Mouse (Mus musculus) embryonic facial prominence, embryonic 14.5 days (tissue): Measurements from ENCODE around the gene Mgat4e. TPM values are rescaled to one million over a fixed set of nuclear protein-coding genes. Genes with fewer than 3 reads are reported as not detected.

Experiments
- ATAC-seq: fragments of 200-750 bp; cut with Nextera tagmentation; 2 replicates; pipeline ENCODE4 v1.8.0; 2017; ENCODE audit warnings: low read depth, moderate number of reproducible peaks, moderate TSS enrichment
- DNase-seq: peaks from one replicate; pipeline ENCODE4 v3.0.0-alpha.2; 2015; ENCODE audit warnings: low spot score
- H3K27ac ChIP-seq: fragments of 300-500 bp; sonication (generic); replicated peaks from 2 replicates; pipeline ENCODE4 v1.5.1; 2014; ENCODE audit warnings: low read depth, mild to moderate bottlenecking, low read length, moderate library complexity
- H3K27me3 ChIP-seq: fragments of 300-500 bp; sonication (generic); replicated peaks from 2 replicates; pipeline ENCODE4 v1.6.1; 2014; ENCODE audit warnings: low read length; ENCODE audit not compliant: control insufficient read depth, insufficient read depth
- H3K36me3 ChIP-seq: fragments of 300-500 bp; sonication (generic); 2 replicates; pipeline ENCODE4 v1.6.1; 2014; ENCODE audit warnings: low read length, mixed read lengths; ENCODE audit not compliant: control insufficient read depth, insufficient read depth
- H3K4me1 ChIP-seq: fragments of 300-500 bp; sonication (generic); 2 replicates; pipeline ENCODE4 v1.6.1; 2014; ENCODE audit warnings: antibody characterized with exemption, low read length; ENCODE audit not compliant: control insufficient read depth, insufficient read depth
- H3K4me2 ChIP-seq: fragments of 300-500 bp; sonication (generic); 2 replicates; pipeline ENCODE4 v1.6.1; 2014; ENCODE audit warnings: low read depth, mild to moderate bottlenecking, low read length, moderate library complexity, mixed read lengths
- H3K4me3 ChIP-seq: fragments of 300-500 bp; sonication (generic); 2 replicates; pipeline ENCODE4 v1.5.1; 2014; ENCODE audit warnings: low read depth, mild to moderate bottlenecking, low read length
- H3K9ac ChIP-seq: fragments of 300-500 bp; sonication (generic); 2 replicates; pipeline ENCODE4 v1.6.1; 2014; ENCODE audit warnings: low read depth, mild to moderate bottlenecking, low read length, moderate library complexity, mixed read lengths
- H3K9me3 ChIP-seq: fragments of 300-500 bp; sonication (generic); 2 replicates; pipeline ENCODE4 v1.6.1; 2016; ENCODE audit warnings: low read length; ENCODE audit not compliant: control insufficient read depth
- WGBS: fragments of 180-500 bp; shearing (Covaris S2); extraction: QIAGEN DNeasy Blood & Tissue Kit; methylation state at CpG from one replicate; pipeline ENCODE4 v1.1.7; 2014; 5-methylcytosine and 5-hydroxymethylcytosine counted together
- polyA plus RNA-seq: library from polyadenylated mRNA; unstranded; fragments of >200 nt; fragmentation: Nextera tagmentation; extraction: Ambion mirVana; gene quantifications from 2 replicates; pipeline ENCODE4 v1.2.1, GENCODE M21; 2014

The Mgat4e gene
- polyA plus RNA-seq, 1 experiment from 2014 or later: not detected

DNA sequence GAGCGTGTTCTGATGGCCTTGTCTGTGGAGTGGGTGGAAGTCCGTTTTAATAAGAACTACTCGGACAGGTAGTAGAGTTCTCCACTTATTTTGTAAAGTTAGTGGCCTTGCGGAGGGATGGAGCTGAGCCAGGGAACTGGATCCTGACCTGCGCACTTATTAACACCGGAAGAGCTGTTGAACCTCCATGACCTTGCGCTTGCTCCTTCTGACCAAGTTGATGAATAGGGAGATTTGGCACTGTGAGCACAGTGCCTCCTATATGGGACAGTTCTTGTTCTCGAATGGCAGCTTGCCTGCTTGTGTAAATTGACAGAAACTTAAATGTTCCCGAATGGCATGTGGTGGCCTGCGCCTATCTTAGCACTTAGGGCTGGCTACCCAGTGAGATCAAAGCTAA lies 53.5 kb downstream of the Mgat4e start:
- Histone ChIP-seq H3K4me2 (peak overlapping the region; percentile 60), H3K36me3 (0 out of 2 replicates have a peak, but pooled peaks cover 3% of the 10 kb centered on the region), H3K27ac (no peak overlapping the region), H3K9ac (no peak overlapping the region; the same call in 1 of the 2 replicates), H3K9me3 (no peaks in the 10 kb centered on the region), H3K27me3 (no peaks in the 10 kb centered on the region), H3K4me3 (peak overlapping the region; percentile 66), H3K4me1 (no peaks in the 10 kb centered on the region)
- ATAC-seq (no peak), DNase-seq (no peak)
- 70% methylated on average over 10 of the region's 10 CpGs for WGBS

DNA sequence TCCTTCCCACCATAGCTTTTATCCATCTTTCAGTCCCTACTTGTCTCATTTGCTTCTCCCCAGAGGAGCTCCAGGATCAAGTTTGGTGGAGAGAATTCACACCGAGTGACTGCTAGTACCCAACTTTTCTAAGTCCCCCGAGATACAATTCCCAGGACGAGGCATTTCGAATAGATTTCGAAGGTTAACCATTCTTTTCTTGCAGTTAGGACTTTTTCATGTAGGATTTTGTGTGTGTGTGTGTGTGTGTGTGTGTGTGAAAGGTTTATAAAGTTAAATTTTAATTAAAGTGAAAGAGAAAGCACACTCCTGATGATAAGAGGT lies 54.3 kb downstream of the Mgat4e start:
- DNase-seq (no peak), ATAC-seq (no peak)
- Histone ChIP-seq H3K4me2 (peak overlapping the region; percentile 60), H3K4me3 (peak overlapping the region; percentile 66), H3K9ac (peak overlapping the region; percentile 66), H3K27ac (peak overlapping the region; percentile 92), H3K9me3 (no peaks in the 10 kb centered on the region), H3K4me1 (no peaks in the 10 kb centered on the region), H3K36me3 (peaks cover 9% of the 10 kb centered on the region), H3K27me3 (no peaks in the 10 kb centered on the region)
- WGBS: 19% methylated on average over 5 of the region's 5 CpGs

DNA sequence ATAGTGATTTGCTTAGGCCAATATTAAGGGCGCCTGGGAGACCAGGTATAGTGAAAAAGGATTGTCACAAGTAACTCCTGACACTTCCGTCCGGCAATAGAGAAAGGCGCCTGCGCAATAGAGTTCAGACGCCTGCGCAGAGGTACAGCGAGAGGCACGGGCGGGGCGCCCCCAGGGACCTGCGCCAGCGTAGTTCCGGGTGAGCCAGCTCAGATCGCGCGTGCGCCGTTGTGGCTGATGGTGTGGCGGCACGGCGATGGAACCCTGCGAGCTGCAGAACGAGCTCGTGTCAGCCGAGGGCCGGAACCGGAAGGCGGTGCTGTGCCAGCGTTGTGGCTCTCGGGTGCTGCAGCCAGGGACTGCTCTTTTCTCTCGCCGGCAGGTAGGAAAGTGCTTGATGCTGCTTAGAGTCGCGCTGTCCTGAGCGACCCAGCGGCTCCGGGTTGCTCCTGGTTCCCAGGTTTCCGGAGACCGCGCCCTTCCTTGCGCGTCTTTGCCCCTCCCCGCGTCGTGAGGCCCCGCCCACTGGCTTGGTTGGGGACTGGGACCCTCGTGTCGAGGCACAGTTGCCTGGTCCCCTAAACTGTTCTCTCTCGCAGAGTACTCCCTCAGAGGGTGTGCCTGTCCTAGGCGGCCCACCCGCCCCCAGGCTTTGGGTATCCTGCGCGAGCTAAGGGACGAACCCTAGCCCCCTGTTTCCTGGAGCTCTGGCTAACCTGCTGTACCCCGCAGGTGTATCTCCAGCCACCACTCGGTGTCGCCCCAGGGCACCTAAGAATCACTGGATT lies 54.9 kb downstream of the Mgat4e start, which contains the start of gene Rabif:
Gene Rabif (plus strand): TSS at position 221 of the 788 bp plus-strand sequence.
- ATAC-seq: peak; percentile 99
- peak within 1 kb of the TSS; percentile 60 for H3K4me2 ChIP-seq
- peak within 1 kb of the TSS; percentile 66 for H3K4me3 ChIP-seq
- H3K36me3 ChIP-seq: peaks cover 15% of the 10 kb centered on the region
- DNase-seq: peak; percentile 99
- no peaks in the 10 kb centered on the region for H3K9me3 ChIP-seq
- no peaks in the 10 kb centered on the region for H3K27me3 ChIP-seq
- 0% methylated on average over 23 of the region's 58 CpGs for WGBS
- no peaks in the 10 kb centered on the region for H3K4me1 ChIP-seq
- peak within 1 kb of the TSS; percentile 92 for H3K27ac ChIP-seq
- H3K9ac ChIP-seq: peak within 1 kb of the TSS; percentile 66

DNA sequence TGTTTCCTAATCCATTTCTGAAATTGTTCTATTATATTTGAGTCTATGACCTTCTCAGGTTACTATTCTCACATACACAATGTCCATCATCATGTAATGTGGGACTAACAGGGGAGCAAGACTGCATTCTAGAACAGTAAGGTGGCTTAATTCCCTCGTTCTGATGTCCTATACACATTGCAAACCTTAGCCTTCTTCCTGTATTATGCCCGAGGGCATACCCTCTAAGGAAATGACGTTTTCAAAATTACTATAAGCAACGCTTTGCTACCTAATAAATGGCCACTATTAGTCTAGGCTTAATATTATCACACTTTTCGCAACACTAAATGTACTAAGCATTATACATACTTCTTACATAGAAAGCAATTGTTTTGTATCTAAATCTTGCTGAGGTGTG lies 55.5 kb downstream of the Mgat4e start:
- Histone ChIP-seq H3K4me2 (peak overlapping the region; percentile 60), H3K27me3 (no peaks in the 10 kb centered on the region), H3K4me1 (no peaks in the 10 kb centered on the region), H3K36me3 (peaks cover 21% of the 10 kb centered on the region), H3K4me3 (peak overlapping the region; percentile 66), H3K9me3 (no peaks in the 10 kb centered on the region), H3K27ac (peak overlapping the region; percentile 72), H3K9ac (peak overlapping the region; percentile 66)
- ATAC-seq: no peak
- DNase-seq: no peak
- WGBS: 19% methylated on average over 5 of the region's 5 CpGs

DNA sequence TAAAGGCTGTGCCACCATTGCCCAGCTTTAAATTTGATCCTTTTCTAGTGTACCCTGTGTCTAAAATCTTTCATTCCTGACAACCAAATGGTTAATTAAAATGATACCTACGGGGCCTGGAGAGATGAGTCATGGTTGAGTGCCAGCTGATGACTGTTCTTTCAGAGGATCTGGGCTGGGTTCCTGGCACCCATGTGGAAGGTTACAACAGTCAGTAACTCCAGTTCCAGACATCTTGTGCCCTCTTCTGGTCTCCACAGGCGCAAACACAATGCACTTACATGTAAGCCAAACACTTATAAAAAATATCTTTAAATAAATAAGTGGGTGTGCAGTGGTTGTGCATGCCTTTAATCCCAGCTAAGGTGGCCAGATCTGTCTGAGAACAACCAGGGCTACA lies 56.0 kb downstream of the Mgat4e start:
- H3K27ac ChIP-seq: 0 out of 2 replicates have a peak overlapping the region, but pooled peaks have one; percentile 72
- H3K36me3 ChIP-seq: peaks cover 23% of the 10 kb centered on the region
- WGBS: 78% methylated on average over 2 of the region's 2 CpGs
- no peak overlapping the region for H3K4me3 ChIP-seq
- H3K4me2 ChIP-seq: peak overlapping the region; percentile 60; the same call in 1 of the 2 replicates
- H3K4me1 ChIP-seq: no peaks in the 10 kb centered on the region
- H3K9me3 ChIP-seq: no peaks in the 10 kb centered on the region
- no peak overlapping the region for H3K9ac ChIP-seq
- ATAC-seq (no peak), DNase-seq (no peak)
- H3K27me3 ChIP-seq: no peaks in the 10 kb centered on the region

DNA sequence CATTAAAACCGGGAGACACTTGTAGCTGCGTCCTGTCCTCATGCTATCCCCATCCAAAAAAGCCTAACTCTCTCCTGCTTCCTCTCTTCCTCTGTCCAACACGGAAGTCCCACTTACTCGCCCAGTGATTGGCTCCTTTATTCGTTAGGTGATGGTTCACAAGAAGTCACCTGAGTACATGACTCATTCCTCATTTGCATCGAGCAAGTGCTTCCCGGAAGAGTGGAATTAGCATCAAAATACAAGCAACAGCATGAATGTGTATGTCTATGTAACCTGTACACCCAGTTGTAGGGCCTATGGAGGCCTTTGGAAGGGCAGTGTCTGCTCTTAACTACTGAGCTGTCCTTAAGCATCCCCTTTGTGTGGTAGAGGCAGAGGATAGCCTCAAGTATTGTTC lies 57.2 kb downstream of the Mgat4e start:
- no peak overlapping the region for H3K4me2 ChIP-seq
- no peaks in the 10 kb centered on the region for H3K27me3 ChIP-seq
- H3K27ac ChIP-seq: no peak overlapping the region
- no peak for ATAC-seq
- H3K36me3 ChIP-seq: peaks cover 35% of the 10 kb centered on the region
- H3K9ac ChIP-seq: no peak overlapping the region
- no peak overlapping the region for H3K4me3 ChIP-seq
- no peak for DNase-seq
- no peaks in the 10 kb centered on the region for H3K4me1 ChIP-seq
- 77% methylated on average over 7 of the region's 7 CpGs for WGBS
- H3K9me3 ChIP-seq: no peaks in the 10 kb centered on the region

Other genes starting within 250 kb of the Mgat4e start
- gene Ppfia4, start 216.8 kb downstream of the Mgat4e start, polyA plus RNA-seq: 12.8 and 14.1 TPM in 2 replicates
- 75.3 and 78.0 TPM in 2 replicates for gene Tmem183a, start 187.7 kb downstream of the Mgat4e start, polyA plus RNA-seq
- not detected in 2 replicates for gene 4933406M09Rik, start 163.7 kb downstream of the Mgat4e start, polyA plus RNA-seq
- 29.9 and 31.5 TPM in 2 replicates for gene Cyb5r1, start 144.1 kb downstream of the Mgat4e start, polyA plus RNA-seq
- 97.2 and 102 TPM in 2 replicates for gene Adipor1, start 134.3 kb downstream of the Mgat4e start, polyA plus RNA-seq
- gene Klhl12, start 94.2 kb downstream of the Mgat4e start, polyA plus RNA-seq: 24.6 and 24.7 TPM in 2 replicates
- 42.9 and 44.6 TPM in 2 replicates for gene Rabif, start 55.0 kb downstream of the Mgat4e start, polyA plus RNA-seq
- gene Kdm5b, start 10.5 kb upstream of the Mgat4e start, polyA plus RNA-seq: 63.0 and 68.5 TPM in 2 replicates
- 1.2 and 1.6 TPM in 2 replicates for gene Syt2, start 97.0 kb upstream of the Mgat4e start, polyA plus RNA-seq